Mouse (Mus musculus): ENCODE measurements at regions not wholly inside any gene's neighbourhood (a gene's known extent, or its start where the extent isn't known, plus 50 kb on each side); places are given as distances from the start of the nearest gene placed in this dataset.

- DNase-seq = no peak
Measured at GRCm38 (mm10) chr9:52377761-52378160, 209.4 kb upstream of the Zc3h12c start.

- no peak for DNase-seq
Measured at GRCm38 (mm10) chr9:52376914-52377313, 208.5 kb upstream of the Zc3h12c start.

- no peak for DNase-seq
Measured at GRCm38 (mm10) chr9:52371296-52371695, 202.9 kb upstream of the Zc3h12c start.

GRCm38 (mm10) chr9:52368911-52369310 lies 200.5 kb upstream of the Zc3h12c start:
- no peak for DNase-seq

GRCm38 (mm10) chr9:52368080-52368479 lies 199.7 kb upstream of the Zc3h12c start:
- DNase-seq = no peak

- DNase-seq = no peak
Measured at GRCm38 (mm10) chr9:52366046-52366445, 197.7 kb upstream of the Zc3h12c start.

- no peak for DNase-seq
Measured at GRCm38 (mm10) chr9:52361599-52361998, 193.2 kb upstream of the Zc3h12c start.

GRCm38 (mm10) chr9:52359416-52359815 lies 191.0 kb upstream of the Zc3h12c start:
- no peak for DNase-seq

- DNase-seq = no peak
Measured at GRCm38 (mm10) chr9:52356549-52356948, 188.2 kb upstream of the Zc3h12c start.

- DNase-seq = no peak
Measured at GRCm38 (mm10) chr9:52355187-52355982, 187.0 kb upstream of the Zc3h12c start.

GRCm38 (mm10) chr9:52348536-52349527 lies 180.5 kb upstream of the Zc3h12c start:
- DNase-seq = no peak

GRCm38 (mm10) chr9:52344177-52344877 lies 176.0 kb upstream of the Zc3h12c start:
- DNase-seq = no peak

- DNase-seq = no peak
Measured at GRCm38 (mm10) chr9:52341029-52341428, 172.7 kb upstream of the Zc3h12c start.

- no peak for DNase-seq
Measured at GRCm38 (mm10) chr9:52337786-52338322, 169.5 kb upstream of the Zc3h12c start.

- DNase-seq = no peak
Measured at GRCm38 (mm10) chr9:52334767-52335166, 166.4 kb upstream of the Zc3h12c start.

GRCm38 (mm10) chr9:52333884-52334283 lies 165.5 kb upstream of the Zc3h12c start:
- DNase-seq = no peak

GRCm38 (mm10) chr9:52331748-52332147 lies 163.4 kb upstream of the Zc3h12c start:
- DNase-seq = no peak

- no peak for DNase-seq
Measured at GRCm38 (mm10) chr9:52330652-52331051, 162.3 kb upstream of the Zc3h12c start.

- no peak for DNase-seq
Measured at GRCm38 (mm10) chr9:52324347-52324746, 156.0 kb upstream of the Zc3h12c start.

GRCm38 (mm10) chr9:52323757-52324156 lies 155.4 kb upstream of the Zc3h12c start:
- DNase-seq = no peak

- no peak for DNase-seq
Measured at GRCm38 (mm10) chr9:52323226-52323625, 154.9 kb upstream of the Zc3h12c start.

- DNase-seq = no peak
Measured at GRCm38 (mm10) chr9:52301521-52301920, 133.1 kb upstream of the Zc3h12c start.

GRCm38 (mm10) chr9:52298329-52298728 lies 130.0 kb upstream of the Zc3h12c start:
- DNase-seq = peak; percentile 22
